10 mouse cellular contexts compared by ENCODE assay signal in the genomic region with DNA sequence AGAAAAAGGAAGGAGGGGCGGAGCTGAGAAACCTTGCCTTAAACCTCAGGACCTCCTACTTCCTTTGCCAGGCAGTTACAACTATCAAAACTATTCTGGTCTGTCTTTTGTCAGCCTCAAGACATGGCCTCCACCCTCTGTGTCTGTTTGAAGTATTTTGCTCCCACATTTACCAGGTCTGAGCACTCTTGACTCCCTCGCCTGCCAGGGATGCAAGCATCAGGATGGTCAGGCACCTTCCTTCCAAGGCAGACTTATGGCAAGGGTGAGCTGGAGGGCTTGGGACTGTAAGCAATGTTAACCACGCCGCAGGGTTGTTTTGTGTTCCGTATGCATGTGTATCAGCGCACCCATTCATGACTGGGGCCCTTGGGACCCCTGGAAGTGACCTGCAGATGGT. TPM values are rescaled to one million over a fixed set of nuclear protein-coding genes. Genes with fewer than 3 reads are reported as not detected.
DNase-seq lines count a peak whose midpoint lies in the region; ATAC-seq and TF ChIP-seq lines count a peak whose summit lies in the region.
"Had no signal": no experiment of that assay in that cellular context is flagged by ENCODE, and none has a peak within 500 bp of the region (broad histone marks: within the 10 kb centered on the region; RNA-seq: fewer than 3 reads in every experiment).

No protein-coding gene starts in this region.

- peaks cover 18% of the 10 kb centered on the region for H3K79me2 ChIP-seq in myocyte (ENCODE audit: control insufficient read depth, insufficient read depth)

- H3K27ac ChIP-seq in heart, embryonic 12.5 days (ENCODE audit: poor library complexity, severe bottlenecking), result peak overlapping the region; percentile 84
- no peak overlapping the region for H3K27ac ChIP-seq in lung, postnatal 0 days (ENCODE audit: low read length)

- no peaks in the 10 kb centered on the region for H3K27me3 ChIP-seq in heart, embryonic 12.5 days (replicated peaks)
- no peaks in the 10 kb centered on the region for H3K27me3 ChIP-seq in myocyte (ENCODE audit: control insufficient read depth, insufficient read depth, insufficient read length)
- no peaks in the 10 kb centered on the region for H3K27me3 ChIP-seq in lung, postnatal 0 days (replicated peaks; ENCODE audit: insufficient read depth, low read length)

- TF ChIP-seq CTCF in lung, postnatal 0 days (IDR thresholded peaks at IDR 0.05), result no peak

- peak overlapping the region; percentile 5; the same call in 1 of the 2 replicates for H3K9ac ChIP-seq in heart, embryonic 12.5 days
- no peak overlapping the region for H3K9ac ChIP-seq in lung, postnatal 0 days (replicated peaks; ENCODE audit: low read depth)

- no peak for DNase-seq in heart, postnatal 25 days (ENCODE audit: low spot score)
- peak; percentile 73 for DNase-seq in CD4-positive, CD25-positive, alpha-beta regulatory T cell, adult 2 months (ENCODE audit: low read depth, low spot score)
- peak; percentile 90 for DNase-seq in induced T-regulatory cell, adult 2 months (ENCODE audit: low read depth)
- no peak for DNase-seq in gastrocnemius, postnatal 36 days
- no peak for DNase-seq in lung, postnatal 0 days (ENCODE audit: low spot score)
- DNase-seq: kidney, postnatal 4 days; right cerebral cortex, postnatal 25 days had no signal

- intact Hi-C loops in heart, postnatal 25 days (cut with DNase I), result no loop called here
- intact Hi-C loops in gastrocnemius, postnatal 36 days (cut with DNase I), result loop anchor here (5.0 kb wide), 1 partner anchor 121 kb away; no protein-coding TSS in a partner anchor

- WGBS in heart, embryonic 12.5 days, result 61% methylated on average over 6 of the region's 6 CpGs
- WGBS in lung, postnatal 0 days, result 73% methylated on average over 6 of the region's 6 CpGs

- ATAC-seq in heart, embryonic 12.5 days (ENCODE audit: insufficient number of reproducible peaks, low FRiP score), result 0 out of 2 replicates have a peak, but pooled peaks have one; percentile 20
- ATAC-seq in megakaryocyte-erythroid progenitor cell, adult 5-6 weeks (replicated peaks; ENCODE audit: low FRiP score, low TSS enrichment, poor library complexity, severe bottlenecking), result no peak
- no peak for ATAC-seq in lung, postnatal 0 days

- no peak for TF ChIP-seq POLR2A in myocyte (IDR thresholded peaks at IDR 0.05; ENCODE audit: insufficient read length, low read depth)

- no peak for TF ChIP-seq EP300 in lung, postnatal 0 days (IDR thresholded peaks at IDR 0.05)

- peaks cover 42% of the 10 kb centered on the region for H3K4me1 ChIP-seq in heart, embryonic 12.5 days (replicated peaks)
- H3K4me1 ChIP-seq in lung, postnatal 0 days (ENCODE audit: insufficient read depth, low read depth, low read length), result peaks cover 3% of the 10 kb centered on the region; the same call in 1 of the 2 replicates

- no peaks in the 10 kb centered on the region for H3K9me3 ChIP-seq in heart, embryonic 12.5 days (replicated peaks)
- no peaks in the 10 kb centered on the region for H3K9me3 ChIP-seq in lung, postnatal 0 days (ENCODE audit: low read length)

- no peak overlapping the region for H3ac ChIP-seq in myocyte (ENCODE audit: control insufficient read depth, insufficient read length)

- peaks cover 25% of the 10 kb centered on the region for H3K36me3 ChIP-seq in heart, embryonic 12.5 days
- H3K36me3 ChIP-seq in myocyte (ENCODE audit: control insufficient read depth, insufficient read depth), result no peaks in the 10 kb centered on the region
- H3K36me3 ChIP-seq in lung, postnatal 0 days (ENCODE audit: insufficient read depth, low read length), result no peaks in the 10 kb centered on the region

- H3K4me2 ChIP-seq in heart, embryonic 12.5 days, result peak overlapping the region; percentile 48
- peak overlapping the region; percentile 22 for H3K4me2 ChIP-seq in myocyte (ENCODE audit: low read depth)
- H3K4me2 ChIP-seq in lung, postnatal 0 days (replicated peaks; ENCODE audit: low read depth, low read length), result no peak overlapping the region

- peak overlapping the region; percentile 10 for H3K4me3 ChIP-seq in heart, embryonic 12.5 days
- H3K4me3 ChIP-seq in myocyte, result no peak overlapping the region
- no peak overlapping the region for H3K4me3 ChIP-seq in lung, postnatal 0 days (ENCODE audit: low read depth, low read length)

TF ChIP-seq in myocyte, 11 proteins besides CTCF, POLR2A, EP300 and RAD21:
- TF ChIP-seq USF1 (IDR thresholded peaks at IDR 0.05; ENCODE audit: low read depth) (no peak), TCF3 (IDR thresholded peaks at IDR 0.05; ENCODE audit: insufficient read length, low read depth) (no peak), SRF (IDR thresholded peaks at IDR 0.05; ENCODE audit: control insufficient read depth, insufficient read length, low read depth) (no peak), CEBPB (IDR thresholded peaks at IDR 0.05; ENCODE audit: insufficient read depth, poor library complexity, severe bottlenecking) (no peak), REST (IDR thresholded peaks at IDR 0.05; ENCODE audit: insufficient read depth, insufficient read length) (no peak), E2F4 (IDR thresholded peaks at IDR 0.05; ENCODE audit: insufficient read depth) (no peak), POLR2AphosphoS2 (IDR thresholded peaks at IDR 0.05; ENCODE audit: insufficient read length, low read depth) (peak; percentile 51), MYOG (IDR thresholded peaks at IDR 0.05; ENCODE audit: control insufficient read depth in 1 of 3, insufficient read depth in 1 of 3, insufficient read length in 2 of 3, low read depth in 2 of 3) (no peak)

RNA-seq across cellular contexts. Expression of gene Fnbp1, which starts 1.5 kb away (rescaled TPM):
- 21.4 and 23.8 TPM in 2 replicates for polyA plus RNA-seq in heart, embryonic 12.5 days (2016; fragmentation: Nextera tagmentation; extraction: Ambion mirVana)
- total RNA-seq in heart, postnatal 25 days (2021), result 10 to 100 TPM; 50.0 to 53.4 TPM
- polyA plus RNA-seq in myocyte (2012; fragmentation: generic; extraction: Trizol), result 10.6 TPM
- total RNA-seq in megakaryocyte-erythroid progenitor cell, adult 5-6 weeks (2014; fragmentation: Nextera tagmentation), result 30.7 and 46.4 TPM in 2 replicates
- 16.0 and 36.4 TPM in 2 replicates for total RNA-seq in megakaryocyte-erythroid progenitor cell, adult 5-6 weeks (2017)
- 10 to 100 TPM; 10.6 to 10.7 TPM for total RNA-seq in gastrocnemius, postnatal 36 days (2021)
- 7.2 and 10.0 TPM in 2 replicates for polyA plus RNA-seq in lung, postnatal 0 days (2015; fragmentation: Nextera tagmentation; extraction: Ambion mirVana)

RNA-seq across cellular contexts. Expression of gene Gpr107, which starts 8.8 kb away (rescaled TPM):
- 37.4 and 40.4 TPM in 2 replicates for polyA plus RNA-seq in heart, embryonic 12.5 days (2016; fragmentation: Nextera tagmentation; extraction: Ambion mirVana)
- 10 to 100 TPM; 33.1 to 35.1 TPM for total RNA-seq in heart, postnatal 25 days (2021)
- 35.2 TPM for polyA plus RNA-seq in myocyte (2012; fragmentation: generic; extraction: Trizol)
- 19.6 and 30.4 TPM in 2 replicates for total RNA-seq in megakaryocyte-erythroid progenitor cell, adult 5-6 weeks (2014; fragmentation: Nextera tagmentation)
- total RNA-seq in megakaryocyte-erythroid progenitor cell, adult 5-6 weeks (2017), result 15.0 and 18.2 TPM in 2 replicates
- total RNA-seq in gastrocnemius, postnatal 36 days (2021), result 10 to 100 TPM; 19.2 to 23.8 TPM
- polyA plus RNA-seq in lung, postnatal 0 days (2015; fragmentation: Nextera tagmentation; extraction: Ambion mirVana), result 26.2 TPM in 2 replicates

Comparison
In these comparisons a context has a peak if more than half of its experiments do, and no peak if none do; other contexts are left out.
1. DNase-seq: peak in CD4-positive, CD25-positive, alpha-beta regulatory T cell, adult 2 months (single experiment) and induced T-regulatory cell, adult 2 months (single experiment); none in heart, postnatal 25 days (single experiment), gastrocnemius, postnatal 36 days (0 of 2) and lung, postnatal 0 days (single experiment).